Mouse (Mus musculus) olfactory bulb, adult 2 months (tissue): ENCODE data around the gene Map4k2.

Experiments
- CTCF ChIP-seq: fragments of 200-500 bp; IDR thresholded peaks from 2 replicates; pipeline ENCODE4 v1.5.1; 2012; ENCODE audit warnings: low read depth, mild to moderate bottlenecking, low read length, moderate library complexity; ENCODE audit not compliant: insufficient read depth
- POLR2A ChIP-seq: fragments of 200-500 bp; IDR thresholded peaks from 2 replicates; pipeline ENCODE4 v1.6.1; 2012; ENCODE audit warnings: mild to moderate bottlenecking, low read depth, low read length, moderate library complexity; ENCODE audit not compliant: insufficient read depth

DNA sequence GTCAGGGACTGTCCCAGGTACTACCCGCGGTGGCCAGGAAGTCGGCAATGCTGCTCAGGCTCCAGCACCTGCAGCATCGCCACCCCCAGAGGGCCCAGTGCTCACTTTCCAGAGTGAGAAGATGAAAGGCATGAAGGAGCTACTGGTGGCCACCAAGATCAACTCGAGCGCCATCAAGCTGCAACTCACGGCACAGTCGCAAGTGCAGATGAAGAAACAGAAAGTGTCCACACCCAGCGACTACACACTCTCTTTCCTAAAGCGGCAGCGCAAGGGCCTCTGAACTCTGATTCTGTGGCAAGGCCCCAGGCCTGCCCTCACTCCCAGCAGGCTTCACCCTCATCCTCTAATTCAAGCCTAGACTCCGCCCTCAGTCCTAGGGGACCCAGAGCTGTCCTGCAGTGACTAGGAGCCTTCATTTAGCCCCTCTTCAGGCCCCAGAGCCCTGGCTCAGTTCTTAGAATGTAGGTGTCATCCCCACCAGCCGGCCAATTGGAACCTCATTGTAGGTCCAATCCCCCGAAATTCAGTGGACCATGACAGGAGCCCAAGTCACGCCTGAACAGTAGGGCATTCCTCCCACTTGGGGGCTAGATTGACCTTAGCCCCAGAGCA, 938 bp upstream of the Map4k2 start:
- TF ChIP-seq POLR2A: no peak
- no peak for TF ChIP-seq CTCF
